Mouse (Mus musculus): ENCODE measurements at regions not wholly inside any gene's neighbourhood (a gene's known extent, or its start where the extent isn't known, plus 50 kb on each side); places are given as distances from the start of the nearest gene placed in this dataset.

GRCm38 (mm10) chr2:124848812-124849211 is 219.1 kb upstream of the Slc24a5 start:
- no peak for TF ChIP-seq CHD2 (IDR thresholded peaks at IDR 0.05; ENCODE audit: low read depth, low read length)
- no peak for TF ChIP-seq ZC3H11A (IDR thresholded peaks at IDR 0.05; ENCODE audit: borderline replicate concordance, low read depth, low read length)
- no peak for TF ChIP-seq ZNF384 (IDR thresholded peaks at IDR 0.05; ENCODE audit: low read depth, low read length)
- no peak for TF ChIP-seq HCFC1 (IDR thresholded peaks at IDR 0.05; ENCODE audit: borderline replicate concordance, insufficient read depth, low read length)

All from ES-E14 (cell line).